Comparison of ENCODE assay signal across 9 mouse cellular contexts in the genomic region with DNA sequence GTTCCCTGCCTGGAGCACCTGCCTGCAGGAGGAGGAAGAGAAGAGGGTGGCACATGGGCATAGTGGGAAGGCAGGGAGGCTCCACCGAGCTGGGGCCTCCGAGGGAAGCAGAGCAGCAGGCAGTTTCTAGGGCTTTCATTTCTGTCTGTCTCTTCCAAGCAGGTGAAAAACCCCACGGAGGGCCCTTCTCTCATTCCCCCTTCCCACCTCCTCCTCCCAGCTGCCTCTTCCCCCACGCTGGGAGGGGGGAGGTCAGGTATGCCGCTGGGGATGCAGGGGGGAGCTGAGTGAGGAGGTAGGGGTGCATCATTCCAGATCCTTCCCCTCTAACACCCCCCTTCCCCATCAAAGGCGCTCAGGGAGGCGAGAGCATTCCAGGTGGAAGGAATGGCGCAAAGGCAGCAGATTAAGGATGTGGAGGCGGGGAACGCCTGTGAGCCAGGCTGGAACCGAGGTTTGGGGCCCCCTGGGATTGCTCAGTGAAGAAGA. TPM values are rescaled to one million over a fixed set of nuclear protein-coding genes. Genes with fewer than 3 reads are reported as not detected.
DNase-seq lines count a peak whose midpoint lies in the region; ATAC-seq and TF ChIP-seq lines count a peak whose summit lies in the region.
"Had no signal": no experiment of that assay in that cellular context is flagged by ENCODE, and none has a peak within 500 bp of the region (broad histone marks: within the 10 kb centered on the region; RNA-seq: fewer than 3 reads in every experiment).

No protein-coding gene starts in this region.

- H3K27me3 ChIP-seq in lung, postnatal 0 days (replicated peaks; ENCODE audit: insufficient read depth, low read length): no peaks in the 10 kb centered on the region
- no peaks in the 10 kb centered on the region for H3K27me3 ChIP-seq in intestine, postnatal 0 days (replicated peaks; ENCODE audit: control insufficient read depth, insufficient read depth, low read length)
- H3K27me3 ChIP-seq in stomach, postnatal 0 days (ENCODE audit: control insufficient read depth, insufficient read depth, low read length): no peaks in the 10 kb centered on the region

- 25% methylated on average over 8 of the region's 11 CpGs for WGBS in lung, postnatal 0 days
- 31% methylated on average over 10 of the region's 11 CpGs for WGBS in intestine, postnatal 0 days
- WGBS in stomach, postnatal 0 days: 28% methylated on average over 9 of the region's 11 CpGs

- H3K4me1 ChIP-seq in lung, postnatal 0 days (ENCODE audit: insufficient read depth, low read depth, low read length): peaks cover 9% of the 10 kb centered on the region; the same call in 1 of the 2 replicates
- H3K4me1 ChIP-seq in intestine, postnatal 0 days (replicated peaks; ENCODE audit: control insufficient read depth, insufficient read depth, low read length): 0 out of 2 replicates have a peak, but pooled peaks cover 10% of the 10 kb centered on the region
- peaks cover 12% of the 10 kb centered on the region for H3K4me1 ChIP-seq in stomach, postnatal 0 days (replicated peaks; ENCODE audit: control insufficient read depth, insufficient read depth)

- TF ChIP-seq EP300 in lung, postnatal 0 days (IDR thresholded peaks at IDR 0.05): no peak
- TF ChIP-seq EP300 in stomach, postnatal 0 days (optimal IDR thresholded peaks at IDR 0.05): no peak

- no peak overlapping the region for H3K4me3 ChIP-seq in gastrocnemius, adult 2 months
- H3K4me3 ChIP-seq in lung, postnatal 0 days (ENCODE audit: low read depth, low read length): no peak overlapping the region
- no peak overlapping the region for H3K4me3 ChIP-seq in intestine, postnatal 0 days (ENCODE audit: low read depth, low read length)
- H3K4me3 ChIP-seq in stomach, postnatal 0 days (ENCODE audit: low read depth, low read length): no peak overlapping the region

- ATAC-seq in lung, postnatal 0 days: no peak
- ATAC-seq in intestine, postnatal 0 days: no peak
- no peak for ATAC-seq in stomach, postnatal 0 days (ENCODE audit: low FRiP score, low TSS enrichment)

- no peaks in the 10 kb centered on the region for H3K36me3 ChIP-seq in lung, postnatal 0 days (ENCODE audit: insufficient read depth, low read length)
- H3K36me3 ChIP-seq in intestine, postnatal 0 days (ENCODE audit: control insufficient read depth, insufficient read depth): no peaks in the 10 kb centered on the region
- H3K36me3 ChIP-seq in stomach, postnatal 0 days (ENCODE audit: control insufficient read depth, insufficient read depth, low read length): no peaks in the 10 kb centered on the region

- no peaks in the 10 kb centered on the region for H3K9me3 ChIP-seq in lung, postnatal 0 days (ENCODE audit: low read length)
- H3K9me3 ChIP-seq in intestine, postnatal 0 days (ENCODE audit: control insufficient read depth): no peaks in the 10 kb centered on the region
- no peaks in the 10 kb centered on the region for H3K9me3 ChIP-seq in stomach, postnatal 0 days (ENCODE audit: control insufficient read depth, low read length)

- intact Hi-C loops in gastrocnemius, adult 2 months (cut with DNase I): no loop called here

- H3K4me2 ChIP-seq in lung, postnatal 0 days (replicated peaks; ENCODE audit: low read depth, low read length): no peak overlapping the region
- 0 out of 2 replicates have a peak overlapping the region, but pooled peaks have one; percentile 24 for H3K4me2 ChIP-seq in intestine, postnatal 0 days (replicated peaks; ENCODE audit: low read depth)
- H3K4me2 ChIP-seq in stomach, postnatal 0 days (replicated peaks; ENCODE audit: low read depth): no peak overlapping the region

- DNase-seq in gastrocnemius, adult 2 months: peak; percentile 14
- DNase-seq in gastrocnemius, adult 18-20 months (ENCODE audit: low spot score): no peak
- no peak for DNase-seq in lung, postnatal 0 days (ENCODE audit: low spot score)
- DNase-seq in lung, postnatal 4 days: no peak
- DNase-seq in stomach, postnatal 0 days (ENCODE audit: low spot score): no peak
- no peak for DNase-seq in adrenal gland, postnatal 4 days (ENCODE audit: low spot score in 2 of 2)
- no peak for DNase-seq in adrenal gland, adult (ENCODE audit: inconsistent age in 2 of 2, low spot score in 1 of 2)
- DNase-seq: cerebellum, postnatal 36 days had no signal

- no peak for TF ChIP-seq CTCF in gastrocnemius, adult 2 months (IDR thresholded peaks at IDR 0.05)
- 0 out of 2 replicates have a peak, but pooled peaks have one; percentile 2 for TF ChIP-seq CTCF in lung, postnatal 0 days (IDR thresholded peaks at IDR 0.05)
- peak; percentile 10; the same call in 1 of the 2 replicates for TF ChIP-seq CTCF in intestine, postnatal 0 days (IDR thresholded peaks at IDR 0.05; ENCODE audit: low read depth)
- peak; percentile 46 for TF ChIP-seq CTCF in stomach, postnatal 0 days (IDR thresholded peaks at IDR 0.05; ENCODE audit: low read depth)

- H3K27ac ChIP-seq in gastrocnemius, adult 2 months: peak overlapping the region; percentile 67
- no peak overlapping the region for H3K27ac ChIP-seq in lung, postnatal 0 days (ENCODE audit: low read length)
- no peak overlapping the region for H3K27ac ChIP-seq in intestine, postnatal 0 days (ENCODE audit: low read depth, low read length)
- H3K27ac ChIP-seq in stomach, postnatal 0 days (replicated peaks): peak overlapping the region; percentile 46; the same call in 1 of the 2 replicates

- H3K9ac ChIP-seq in lung, postnatal 0 days (replicated peaks; ENCODE audit: low read depth): no peak overlapping the region
- no peak overlapping the region for H3K9ac ChIP-seq in intestine, postnatal 0 days (ENCODE audit: low read depth, low read length)
- H3K9ac ChIP-seq in stomach, postnatal 0 days (ENCODE audit: low read length): 0 out of 2 replicates have a peak overlapping the region, but pooled peaks have one; percentile 18

RNA-seq across cellular contexts. Expression of a gene that starts 9.4 kb away (rescaled TPM):
- 10 to 100 TPM; 34.9 to 35.6 TPM for total RNA-seq in gastrocnemius, adult 2 months (2021)
- 10 to 100 TPM; 29.1 to 33.3 TPM for total RNA-seq in gastrocnemius, adult 18-20 months (2021)
- polyA plus RNA-seq in lung, postnatal 0 days (2015; fragmentation: Nextera tagmentation; extraction: Ambion mirVana): 149 and 153 TPM in 2 replicates
- polyA plus RNA-seq in intestine, postnatal 0 days (2015; fragmentation: Nextera tagmentation; extraction: Ambion mirVana): 64.6 and 68.4 TPM in 2 replicates
- polyA plus RNA-seq in stomach, postnatal 0 days (2015; fragmentation: Nextera tagmentation; extraction: Ambion mirVana): 71.4 and 84.2 TPM in 2 replicates
- 100 to 1,000 TPM; 155 to 157 TPM for total RNA-seq in adrenal gland, postnatal 4 days (2021)

Comparison
In these comparisons a context has a peak if more than half of its experiments do, and no peak if none do; other contexts are left out.
1. H3K27ac ChIP-seq: peak in gastrocnemius, adult 2 months (single experiment) and stomach, postnatal 0 days (single experiment); none in lung, postnatal 0 days (single experiment) and intestine, postnatal 0 days (single experiment).
2. RNA of a gene that starts 9.4 kb away (total RNA-seq): 155 to 157 TPM in adrenal gland, postnatal 4 days; 34.9 to 35.6 TPM in gastrocnemius, adult 2 months and 29.1 to 33.3 TPM in gastrocnemius, adult 18-20 months; every median in the first group is over 4 times any median in the second.